Mouse (Mus musculus) thymus, postnatal 36 days (tissue): ENCODE results near the gene Gm20388.

ENCODE experiments used
- DNase-seq, 2 experiments: peaks; one replicate each; pipeline ENCODE4 v3.0.0; 2022; ENCODE audit warnings: mixed read lengths in 2 of 2

Gene Gm20388

DNA sequence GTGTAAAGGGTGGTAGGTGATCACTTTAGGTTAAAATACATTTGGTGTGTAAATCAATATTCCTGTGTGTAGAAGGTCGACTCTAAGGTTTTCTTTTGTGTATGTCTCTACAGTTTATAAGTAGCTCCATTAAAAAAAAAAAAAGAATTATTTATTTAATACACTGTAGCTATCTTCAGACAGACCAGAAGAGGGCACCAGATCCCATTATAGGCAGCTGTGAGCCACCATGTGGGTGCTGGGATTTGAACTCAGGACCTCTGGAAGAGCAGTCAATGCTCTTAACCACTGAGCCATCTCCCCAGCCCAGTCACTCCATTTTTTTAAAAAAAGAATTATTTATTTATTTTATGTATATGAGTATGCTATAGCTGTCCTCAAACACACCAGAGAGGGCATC, 3197.4 kb downstream of the Gm20388 start:
- no peak for DNase-seq

DNA sequence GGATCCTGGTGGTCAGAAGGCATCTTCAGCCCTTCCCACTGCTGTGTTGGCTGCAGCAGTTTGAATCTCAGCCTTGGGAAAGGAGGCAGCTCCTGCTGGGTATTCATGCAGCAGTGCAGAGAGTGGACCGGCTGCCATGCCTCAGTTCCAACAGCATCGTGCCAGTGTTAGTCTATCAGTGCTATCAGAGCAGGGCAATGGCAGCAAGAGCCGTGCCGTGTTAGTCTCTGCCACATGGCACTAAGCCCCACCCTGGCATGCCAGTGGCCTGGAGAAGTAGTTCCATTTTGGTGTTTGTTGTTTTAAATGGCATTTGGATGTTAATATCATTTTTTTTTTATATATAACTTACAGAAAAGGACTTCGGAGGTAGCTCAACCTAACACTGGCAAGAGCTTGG, 3198.3 kb downstream of the Gm20388 start:
- no peak for DNase-seq

DNA sequence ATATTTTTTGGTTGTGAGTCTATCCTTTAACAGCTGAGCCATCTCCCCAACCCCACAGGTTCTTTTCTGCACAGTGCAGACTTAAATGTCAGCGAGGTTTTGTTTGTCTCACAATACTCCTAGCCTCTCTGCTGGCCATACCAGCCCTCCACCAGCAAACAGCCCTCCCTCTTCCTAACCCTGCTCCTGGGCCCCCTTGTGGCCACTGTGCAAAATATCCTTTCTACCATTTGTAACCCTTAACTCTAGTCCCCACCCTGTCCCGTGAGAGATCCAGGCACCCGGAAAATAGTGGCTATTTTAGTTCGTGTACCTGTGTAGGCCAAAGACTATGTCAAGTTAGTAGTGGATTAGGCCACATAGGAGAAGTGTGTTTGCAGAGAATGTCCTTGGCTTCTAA, 3200.0 kb downstream of the Gm20388 start:
- DNase-seq = peak; percentile 57 to 60

DNA sequence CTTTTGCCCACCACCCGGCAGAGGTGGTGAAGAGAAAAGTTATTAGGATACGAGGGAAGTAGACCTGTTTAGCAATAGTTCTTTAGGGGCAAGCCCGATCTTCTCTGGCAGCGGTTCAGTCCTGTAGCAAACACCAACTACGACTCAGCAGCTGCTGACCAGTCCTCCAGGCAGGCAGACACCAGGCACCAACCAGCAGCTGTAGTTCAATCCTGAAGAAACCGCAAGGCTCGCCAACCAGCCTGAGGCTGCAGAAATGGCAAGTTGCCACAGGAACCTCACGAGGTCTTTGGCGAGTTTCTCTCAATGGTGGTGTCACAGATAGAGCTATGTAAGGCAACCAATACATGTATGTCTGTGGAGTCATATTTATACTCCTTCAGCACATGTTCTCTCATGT, 3202.3 kb downstream of the Gm20388 start:
- DNase-seq = no peak

DNA sequence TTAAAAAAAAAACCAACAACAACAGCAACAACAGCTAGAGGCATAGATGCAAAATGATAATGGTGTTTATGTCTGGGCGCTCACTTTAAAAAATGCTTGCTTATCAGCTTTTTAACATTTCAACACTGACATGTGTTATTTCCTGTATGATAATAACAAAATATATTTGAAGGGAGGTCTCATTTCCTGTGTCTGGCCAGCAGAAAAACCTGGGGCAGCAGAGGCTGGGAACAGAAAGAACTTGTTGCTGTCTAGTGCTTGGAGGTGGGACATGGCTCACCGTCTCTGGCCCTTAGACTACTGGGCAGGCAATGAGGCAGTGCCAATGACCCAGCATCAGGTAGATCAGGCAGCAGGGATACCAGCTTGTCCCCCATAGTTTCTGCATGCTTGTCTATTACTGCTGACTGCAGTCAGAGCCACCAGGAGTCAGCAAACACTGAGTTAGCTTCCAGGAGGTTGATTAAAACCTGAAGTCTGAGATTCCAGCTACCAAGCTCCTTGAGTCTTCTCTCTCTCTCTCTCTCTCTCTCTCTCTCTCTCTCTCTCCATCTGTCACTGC, 3203.3 kb downstream of the Gm20388 start:
- DNase-seq = no peak

DNA sequence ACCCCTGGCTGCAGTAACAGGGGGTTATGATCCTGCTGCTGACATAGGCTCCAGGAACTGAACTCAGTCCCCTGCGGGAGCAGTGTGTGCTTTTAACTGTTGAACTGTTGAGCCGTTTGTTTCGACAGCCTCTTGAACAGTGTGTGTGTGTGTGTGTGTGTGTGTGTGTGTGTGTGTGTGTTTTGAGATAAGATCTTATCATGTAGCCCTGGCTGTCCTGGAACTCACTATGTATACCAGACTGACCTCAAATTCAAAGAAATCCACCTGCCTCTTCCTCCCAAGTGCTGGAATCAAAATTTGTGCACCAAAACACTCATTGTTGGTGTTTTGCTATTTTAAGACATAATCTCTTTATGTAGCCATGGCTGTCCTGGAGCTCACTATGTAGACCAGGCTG, 3204.0 kb downstream of the Gm20388 start:
- DNase-seq = no peak

DNA sequence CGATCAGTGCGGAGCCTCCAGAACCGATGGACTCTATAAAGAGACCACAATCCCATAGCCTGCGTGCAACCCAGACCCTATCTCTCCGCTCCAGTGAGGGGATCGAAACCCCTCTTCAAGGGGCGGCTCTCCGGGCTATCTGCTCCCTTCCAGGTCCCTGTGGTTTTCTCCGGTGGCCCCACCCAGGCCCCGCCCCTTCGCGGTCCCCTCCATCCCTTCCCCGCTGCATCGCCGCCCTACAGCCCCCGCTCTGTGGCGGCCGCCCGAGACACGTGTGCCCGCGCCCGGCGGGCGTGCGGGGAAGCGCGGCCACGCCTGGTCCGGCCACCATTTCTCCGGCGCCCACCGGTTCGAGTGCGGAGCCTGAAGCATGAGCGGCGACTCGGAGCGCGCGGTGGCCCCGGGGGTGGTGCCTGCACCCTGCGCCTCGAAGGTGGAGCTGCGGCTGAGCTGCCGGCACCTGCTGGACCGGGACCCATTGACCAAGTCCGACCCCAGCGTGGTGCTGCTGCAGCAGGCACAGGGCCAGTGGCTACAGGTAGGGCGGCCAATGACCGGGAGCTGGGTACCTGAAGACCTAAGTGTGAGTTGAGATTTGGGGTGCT, 3206.6 kb downstream of the Gm20388 start, which contains the start of gene Cpne7:
Gene Cpne7 (plus strand): TSS at position 248 of the 605 bp plus-strand sequence.
- DNase-seq = no peak

DNA sequence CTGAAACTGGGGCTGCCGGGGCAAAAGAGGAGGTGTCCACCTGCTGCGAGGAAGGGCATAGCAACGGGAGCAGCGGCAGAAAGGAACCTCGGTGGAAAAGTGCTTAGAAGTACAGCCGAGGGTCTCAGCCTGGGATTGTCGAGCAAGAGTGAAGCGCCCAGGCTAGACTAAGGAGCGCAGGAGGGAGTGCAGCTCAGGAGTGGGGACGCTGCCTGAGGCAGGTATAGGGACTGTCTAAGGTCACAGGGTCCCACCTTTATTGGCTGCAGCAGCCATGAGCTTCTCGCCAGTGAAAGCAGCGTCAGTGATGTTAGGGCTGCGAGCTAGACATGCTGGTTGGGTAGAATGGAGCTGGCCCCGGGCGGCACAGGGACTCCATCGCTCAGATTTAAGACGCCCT, 3207.1 kb downstream of the Gm20388 start:
- no peak for DNase-seq

DNA sequence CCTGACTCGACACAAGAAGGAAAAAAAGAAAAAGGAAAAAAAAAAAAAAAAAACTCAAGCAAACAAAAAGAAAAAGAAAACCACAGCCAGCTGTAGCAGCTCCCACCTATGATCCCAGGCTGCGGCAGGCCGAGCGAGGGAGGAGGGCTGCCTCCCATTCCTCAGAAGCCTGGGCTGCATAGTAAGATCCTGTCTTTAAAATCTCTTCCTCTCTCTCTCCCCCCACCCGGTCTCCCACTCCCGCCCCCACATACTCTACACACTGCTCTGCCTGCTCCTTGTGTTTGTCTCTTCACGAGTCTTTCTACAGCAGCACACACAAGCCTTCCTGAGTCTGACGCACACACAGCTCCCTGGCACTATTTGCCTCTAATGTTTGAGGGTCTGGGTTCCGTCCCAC, 3211.4 kb downstream of the Gm20388 start:
- DNase-seq = no peak

DNA sequence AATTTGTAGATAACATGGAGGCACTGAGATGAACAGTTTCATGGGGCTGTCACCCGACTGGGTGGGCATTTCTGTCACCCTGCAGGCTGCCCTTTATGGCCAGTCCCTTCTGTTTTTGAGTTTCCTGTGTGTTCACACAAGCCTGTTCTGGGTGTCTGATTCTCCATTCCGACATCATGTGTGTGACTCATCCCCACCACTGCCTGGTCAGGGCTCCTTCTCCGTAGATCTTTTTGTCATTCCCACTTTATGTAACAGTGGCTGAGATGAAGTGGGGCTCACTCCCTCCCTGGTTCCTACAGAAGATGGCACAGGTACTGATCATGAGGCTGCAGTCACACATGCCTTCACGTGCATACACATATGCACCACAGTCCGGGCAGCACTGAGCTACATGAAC, 3212.0 kb downstream of the Gm20388 start:
- DNase-seq = no peak

DNA sequence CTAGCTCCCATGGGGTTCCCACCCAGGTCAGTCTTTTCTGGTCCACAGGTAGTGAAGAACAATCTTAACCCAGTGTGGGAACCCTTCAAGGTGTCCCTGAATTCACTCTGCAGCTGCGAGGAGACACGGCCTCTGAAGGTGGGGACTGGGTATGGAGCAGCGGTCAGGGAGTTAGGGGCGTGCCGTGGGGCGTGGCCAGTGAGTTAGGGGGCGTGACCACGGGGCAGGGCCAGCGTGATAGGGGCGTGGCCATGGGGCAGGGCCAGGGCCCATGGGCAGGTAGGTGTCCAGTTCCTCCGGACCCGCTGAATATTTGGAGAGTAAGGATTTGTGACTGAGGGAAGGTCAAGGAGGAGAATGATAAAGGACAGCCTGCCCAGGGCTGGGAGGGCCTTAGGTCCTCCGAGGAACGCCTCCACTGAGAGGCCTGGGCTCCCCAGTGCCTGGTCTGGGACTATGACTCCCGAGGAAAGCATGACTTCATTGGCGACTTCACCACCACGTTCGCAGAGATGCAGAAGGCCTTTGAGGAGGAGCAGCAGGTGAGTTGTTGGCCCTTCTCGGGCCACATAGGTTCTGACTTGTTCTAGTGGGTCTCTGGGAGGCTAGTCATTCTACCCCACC, 3215.7 kb downstream of the Gm20388 start:
- peak; percentile 22 to 32 for DNase-seq

DNA sequence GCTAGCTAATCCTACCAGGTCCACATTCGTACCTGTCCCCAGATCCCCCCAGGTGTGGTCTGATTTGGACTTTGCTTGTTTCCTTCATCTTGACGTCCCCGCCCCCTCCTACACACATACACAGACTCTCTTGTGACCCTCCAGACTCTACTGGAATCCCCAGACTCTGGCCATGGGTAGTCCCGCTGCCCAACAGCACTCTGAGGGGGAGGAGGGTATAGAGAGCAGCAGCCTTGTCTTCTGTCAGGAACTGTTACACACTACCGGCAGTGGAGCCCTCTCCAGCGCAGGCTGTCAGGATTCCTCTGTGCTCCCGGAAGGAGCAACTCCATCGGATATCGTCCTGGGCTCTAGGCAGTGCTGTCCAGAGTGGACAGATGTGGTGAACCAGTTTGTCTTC, 3220.4 kb downstream of the Gm20388 start:
- DNase-seq = no peak

DNA sequence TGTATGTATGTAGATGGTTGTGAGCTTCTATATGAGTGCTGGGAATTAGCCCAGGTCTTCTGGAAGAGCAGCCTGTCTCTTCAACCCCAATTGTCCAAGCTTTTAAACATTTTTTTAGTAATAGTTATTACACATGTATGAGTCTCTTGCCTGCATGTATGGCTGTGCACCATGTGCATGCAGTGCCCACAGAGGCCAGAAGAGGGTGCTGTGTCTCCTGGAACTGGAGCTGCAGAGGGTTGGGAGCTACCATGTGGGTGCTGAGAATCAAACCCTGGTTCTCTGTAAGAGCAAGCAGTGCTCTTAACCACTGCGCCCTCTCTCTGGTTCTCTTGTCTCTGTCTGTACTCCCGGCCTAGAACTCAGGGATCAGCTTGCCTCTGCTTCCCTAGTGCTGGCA, 3222.3 kb downstream of the Gm20388 start:
- DNase-seq = no peak

DNA sequence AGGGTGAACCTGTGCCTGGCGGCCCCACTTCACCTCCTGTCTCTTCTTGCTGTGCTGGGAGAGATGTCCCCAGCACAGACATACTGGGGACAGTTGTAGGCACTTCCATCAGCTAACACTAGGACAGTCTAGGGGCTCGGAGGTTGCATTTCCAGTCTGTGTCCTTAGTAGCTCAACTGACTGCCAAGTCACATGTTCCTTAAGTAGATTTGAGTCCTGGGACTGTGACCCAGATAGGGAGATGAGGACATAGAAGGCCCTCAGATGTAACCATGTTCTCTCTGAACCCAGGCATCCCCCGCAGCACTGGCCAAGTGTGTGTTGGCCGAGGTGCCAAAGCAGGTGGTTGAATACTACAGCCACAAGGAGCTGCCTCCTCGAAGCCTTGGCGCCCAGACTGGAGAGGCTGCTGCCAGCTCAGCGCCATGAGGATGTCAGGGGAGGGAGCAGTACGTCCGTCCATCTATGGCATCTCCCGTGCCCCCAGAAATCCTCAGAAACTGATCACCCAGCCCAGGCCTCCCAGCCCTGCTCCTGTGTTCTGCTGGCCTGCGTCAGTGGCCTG, 3223.6 kb downstream of the Gm20388 start:
- DNase-seq = no peak

DNA sequence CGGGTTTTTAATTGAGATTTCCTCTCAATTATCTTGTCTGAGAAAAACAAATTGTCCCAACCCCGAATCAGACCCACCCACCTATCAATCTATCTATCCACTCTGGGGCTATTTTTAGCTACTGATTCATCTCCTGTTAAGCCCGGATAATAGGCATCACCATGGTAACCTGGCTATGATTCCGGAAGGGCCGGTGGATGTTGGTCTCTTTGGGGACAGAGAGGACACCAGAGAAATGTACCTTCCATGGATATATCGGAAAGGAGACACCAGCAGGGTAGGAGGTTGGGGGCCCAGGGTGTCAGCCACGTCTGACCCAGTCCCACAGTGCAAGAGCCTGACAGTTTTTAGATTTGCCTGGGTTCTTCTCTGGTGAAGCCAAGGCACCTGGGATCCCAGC, 3224.8 kb downstream of the Gm20388 start:
- DNase-seq = no peak

DNA sequence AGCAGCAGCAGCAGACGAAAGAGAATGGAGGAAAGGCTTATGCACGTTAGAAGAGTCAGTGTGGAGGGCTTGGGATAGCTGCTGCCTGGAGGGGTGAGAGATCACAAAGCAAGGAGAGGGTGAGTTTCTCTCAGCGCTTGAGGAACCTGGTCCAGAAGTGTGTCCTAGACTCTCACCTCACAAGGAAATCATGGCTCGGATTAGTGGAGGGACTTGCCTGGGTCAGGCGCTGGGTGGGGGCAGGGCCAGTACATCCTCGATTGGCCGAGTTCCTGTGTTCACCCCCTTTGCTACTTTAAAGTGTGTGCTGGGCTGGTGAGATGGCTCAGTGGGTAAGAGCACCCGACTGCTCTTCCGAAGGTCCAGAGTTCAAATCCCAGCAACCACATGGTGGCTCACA, 3225.2 kb downstream of the Gm20388 start:
- DNase-seq = no peak

DNA sequence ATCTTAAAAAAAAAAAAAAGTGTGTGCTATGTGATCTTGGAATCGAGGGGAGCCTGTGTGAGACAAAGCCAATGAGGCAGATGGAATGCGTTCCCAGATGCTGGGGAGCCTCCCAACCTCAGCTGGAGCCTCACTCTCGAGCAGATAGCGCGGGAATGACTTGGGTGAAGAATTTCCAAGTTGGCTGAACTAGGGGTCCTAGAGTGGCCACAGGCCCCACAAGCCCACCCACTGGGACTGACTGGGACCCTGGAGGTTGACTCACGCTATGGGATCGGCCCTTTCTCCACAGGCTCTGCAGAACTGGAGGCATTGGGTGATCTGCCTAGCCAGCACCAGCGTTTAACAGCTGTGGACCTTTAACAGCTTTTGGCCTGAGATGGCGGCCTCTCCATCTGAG, 3225.6 kb downstream of the Gm20388 start:
- DNase-seq = no peak

DNA sequence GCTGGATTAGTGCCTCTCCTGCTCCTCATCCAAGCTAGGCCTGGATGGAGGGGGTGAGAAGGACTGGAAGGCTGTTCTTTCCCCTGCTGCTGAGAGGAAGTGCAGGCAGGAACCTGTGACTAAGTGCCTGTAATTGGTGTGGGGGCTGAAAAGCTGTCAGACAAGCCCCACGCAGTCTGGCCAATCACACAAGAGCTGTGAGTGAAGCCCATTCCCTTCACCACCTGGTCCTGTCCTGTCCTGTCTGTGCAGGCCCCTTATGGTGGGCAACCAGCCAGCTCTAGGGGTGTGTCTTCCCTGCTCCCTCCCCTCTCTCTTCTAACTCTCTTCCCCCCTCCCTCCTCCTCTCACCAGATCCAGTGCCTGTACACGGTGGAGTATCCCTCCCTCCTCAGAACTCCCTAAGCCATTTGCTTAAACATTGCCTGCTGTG, 3227.0 kb downstream of the Gm20388 start:
- no peak for DNase-seq

DNA sequence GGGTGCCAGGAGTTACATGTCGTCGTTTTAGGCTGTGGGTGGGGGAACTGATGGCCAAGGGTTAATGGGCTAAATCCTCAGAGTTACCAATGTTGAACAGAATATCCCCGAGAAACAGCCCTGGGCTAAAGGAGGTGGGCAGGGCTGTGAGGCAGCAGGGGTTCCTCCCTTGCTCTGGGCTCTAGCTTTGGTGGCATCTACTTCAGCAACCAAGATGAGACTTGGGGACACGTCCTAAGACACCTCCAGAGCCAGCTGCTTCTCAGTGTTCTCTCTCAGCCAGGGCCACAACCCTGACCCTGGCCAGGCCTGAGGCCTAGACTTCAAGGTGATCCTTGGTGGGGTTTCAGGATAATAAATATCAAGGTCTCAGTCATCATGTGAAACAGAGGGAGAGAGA, 3228.1 kb downstream of the Gm20388 start:
- no peak for DNase-seq

DNA sequence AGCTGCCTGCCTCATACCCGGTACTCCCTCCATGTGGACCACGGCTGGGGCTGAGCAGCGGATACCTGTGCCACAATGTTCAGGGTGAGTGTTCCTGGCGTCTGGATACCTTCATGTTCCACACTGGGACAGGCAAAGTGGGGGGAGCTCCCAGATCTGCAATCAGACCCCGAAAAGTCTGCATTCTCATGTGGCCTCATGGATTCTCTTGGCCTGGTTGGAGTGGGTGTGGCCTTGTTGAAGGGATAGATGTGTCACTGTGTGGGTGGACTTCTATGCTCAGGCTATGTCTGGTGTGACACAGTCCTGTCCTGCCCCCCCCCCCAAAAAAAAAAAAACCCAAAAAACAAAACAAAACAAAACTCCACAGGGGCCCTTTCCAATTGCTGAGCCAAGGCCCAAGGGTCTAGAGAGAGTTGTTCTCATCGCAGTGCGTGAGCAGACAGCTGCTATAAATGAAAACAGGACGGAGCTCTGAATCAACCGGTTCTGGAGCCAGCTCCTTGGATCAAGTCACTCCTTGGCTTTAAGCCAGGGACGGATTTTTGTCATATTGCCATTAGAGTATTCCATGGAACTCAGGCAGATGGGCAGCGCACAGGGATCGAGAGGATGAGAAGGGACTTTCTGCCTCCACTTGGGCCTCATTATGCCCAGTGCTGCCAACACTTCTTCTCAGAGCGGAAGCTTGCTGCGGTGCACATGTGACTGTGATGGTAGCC, 3231.3 kb downstream of the Gm20388 start:
- no peak for DNase-seq

DNA sequence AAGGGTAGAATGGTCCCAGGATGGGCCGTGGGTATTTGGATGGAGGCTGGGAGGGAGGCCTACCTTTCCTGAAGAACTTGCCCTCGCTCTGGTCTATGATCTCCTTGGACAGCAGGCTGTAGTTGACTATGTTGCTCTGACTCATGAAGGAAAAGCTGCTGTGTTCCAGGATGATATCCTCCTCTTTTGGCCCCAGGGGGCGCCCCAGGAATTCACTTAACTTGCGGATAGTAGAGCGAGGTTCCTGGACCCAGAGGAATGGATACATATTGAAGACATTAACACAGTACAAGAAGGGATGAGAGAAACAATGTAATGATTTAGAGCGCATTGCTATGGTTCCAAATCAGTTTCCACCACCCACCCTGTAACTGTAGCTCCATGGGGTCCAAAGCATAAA, 3234.6 kb downstream of the Gm20388 start:
- no peak for DNase-seq

DNA sequence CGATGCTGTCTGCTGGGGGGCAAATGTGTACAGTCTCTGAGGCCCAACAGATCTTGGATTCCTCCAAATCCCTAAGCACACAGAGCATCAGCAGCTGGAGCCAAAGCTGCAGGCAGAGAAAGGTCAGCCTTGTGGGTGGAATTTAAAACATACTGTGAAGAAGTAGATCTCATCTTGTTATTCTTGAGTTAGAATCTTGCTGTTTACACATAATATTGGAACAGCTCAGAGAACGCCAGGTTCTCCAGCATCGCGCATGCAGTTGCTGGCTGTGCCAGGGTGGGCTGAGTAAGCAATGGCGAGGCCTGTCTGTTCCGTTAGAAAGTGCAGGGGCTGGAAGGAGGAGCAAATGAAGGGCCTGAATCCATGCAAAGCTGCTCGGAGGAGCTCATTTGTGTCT, 3235.7 kb downstream of the Gm20388 start:
- DNase-seq = no peak

DNA sequence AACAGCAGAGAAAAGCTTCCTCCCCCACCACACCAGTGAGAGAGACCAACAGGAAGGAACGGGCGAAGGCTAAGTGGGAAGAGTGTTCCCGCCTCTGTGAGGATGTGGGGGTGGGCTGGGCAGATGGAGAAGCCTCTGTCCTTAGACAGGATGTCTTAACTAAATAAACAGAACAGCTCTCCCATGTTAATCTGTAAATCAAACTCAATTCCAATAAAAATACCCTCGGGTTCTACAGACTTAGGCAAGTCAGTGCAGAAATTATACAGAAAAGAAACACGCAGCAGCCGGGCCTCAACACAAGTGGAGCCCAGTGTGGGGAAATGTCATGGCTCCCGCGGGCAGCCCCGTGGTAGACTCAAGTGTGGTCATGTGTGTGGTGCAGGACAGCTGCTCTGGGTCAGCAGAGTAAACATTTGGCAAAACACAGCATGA, 3240.1 kb downstream of the Gm20388 start:
- no peak for DNase-seq

DNA sequence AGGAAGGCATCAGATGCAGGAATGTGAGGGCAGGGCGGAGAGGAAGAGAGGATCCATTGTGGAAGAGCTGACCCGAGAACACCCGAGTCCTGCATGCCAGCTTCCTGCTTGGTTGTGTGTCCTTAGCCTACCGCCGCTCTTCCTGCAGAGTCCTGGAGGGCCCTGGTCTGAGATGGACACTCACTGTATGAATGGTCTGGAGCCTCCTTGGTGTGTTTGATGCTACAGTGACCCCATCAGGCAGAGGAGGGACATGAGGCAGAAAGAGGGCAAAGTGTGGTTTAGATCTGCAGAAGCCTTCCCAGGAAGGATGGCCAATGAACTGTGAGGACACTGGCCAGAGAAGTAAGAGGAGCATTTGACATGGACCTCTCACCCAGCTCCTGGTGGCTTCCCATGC, 3244.5 kb downstream of the Gm20388 start:
- no peak for DNase-seq
